Mouse (Mus musculus): ENCODE data around the gene Prdm12. TPM values are rescaled to one million over a fixed set of nuclear protein-coding genes. Genes with fewer than 3 reads are reported as not detected.

Prdm12 gene
- polyA plus RNA-seq, 1 experiment from 2014 or later, result not detected

GRCm38 (mm10) chr2:31639466-31639760 is 424 bp upstream of the Prdm12 start:
- Histone ChIP-seq H3K4me1 (ENCODE audit: control insufficient read depth, insufficient read depth, low read length) (peaks cover 20% of the 10 kb centered on the region), H3K4me2 (replicated peaks; ENCODE audit: low read depth, low read length) (no peak overlapping the region), H3K9me3 (ENCODE audit: control insufficient read depth, low read length) (no peaks in the 10 kb centered on the region), H3K27me3 (ENCODE audit: control insufficient read depth, insufficient read depth, low read length) (peaks cover 98% of the 10 kb centered on the region), H3K4me3 (ENCODE audit: low read length) (no peak overlapping the region; the same call in 1 of the 2 replicates), H3K9ac (ENCODE audit: low read depth, low read length) (no peak overlapping the region), H3K36me3 (ENCODE audit: control insufficient read depth, insufficient read depth, low read length) (no peaks in the 10 kb centered on the region), H3K27ac (ENCODE audit: low read depth, low read length) (no peak overlapping the region)
- no peak for ATAC-seq (ENCODE audit: low FRiP score, low TSS enrichment)
- 3% methylated on average over 12 of the region's 13 CpGs for WGBS

GRCm38 (mm10) chr2:31640609-31641507 is 1.0 kb downstream of the Prdm12 start:
- under 1% methylated on average over 48 of the region's 48 CpGs for WGBS
- no peak overlapping the region for H3K9ac ChIP-seq (ENCODE audit: low read depth, low read length)
- ATAC-seq (ENCODE audit: low FRiP score, low TSS enrichment), result no peak

GRCm38 (mm10) chr2:31641508-31641830 is 1.6 kb downstream of the Prdm12 start:
- no peak overlapping the region for H3K9ac ChIP-seq (ENCODE audit: low read depth, low read length)
- H3K9me3 ChIP-seq (ENCODE audit: control insufficient read depth, low read length), result no peaks in the 10 kb centered on the region
- no peak overlapping the region for H3K4me3 ChIP-seq (ENCODE audit: low read length)
- no peak for ATAC-seq (ENCODE audit: low FRiP score, low TSS enrichment)
- H3K4me2 ChIP-seq (replicated peaks; ENCODE audit: low read depth, low read length), result no peak overlapping the region
- H3K36me3 ChIP-seq (ENCODE audit: control insufficient read depth, insufficient read depth, low read length), result no peaks in the 10 kb centered on the region
- peaks cover 8% of the 10 kb centered on the region; the same call in 1 of the 2 replicates for H3K4me1 ChIP-seq (ENCODE audit: control insufficient read depth, insufficient read depth, low read length)
- WGBS, result under 1% methylated on average over 11 of the region's 11 CpGs
- peaks cover 95% of the 10 kb centered on the region for H3K27me3 ChIP-seq (ENCODE audit: control insufficient read depth, insufficient read depth, low read length)
- no peak overlapping the region for H3K27ac ChIP-seq (ENCODE audit: low read depth, low read length)

More at GRCm38 (mm10) chr2:31640609-31641507, 1.0 kb downstream of the Prdm12 start:
- Histone ChIP-seq H3K4me1 (ENCODE audit: control insufficient read depth, insufficient read depth, low read length) (peaks cover 14% of the 10 kb centered on the region; the same call in 1 of the 2 replicates), H3K4me3 (ENCODE audit: low read length) (no peak overlapping the region; the same call in 1 of the 2 replicates), H3K27me3 (ENCODE audit: control insufficient read depth, insufficient read depth, low read length) (peaks cover 95% of the 10 kb centered on the region), H3K9me3 (ENCODE audit: control insufficient read depth, low read length) (no peaks in the 10 kb centered on the region), H3K4me2 (replicated peaks; ENCODE audit: low read depth, low read length) (no peak overlapping the region), H3K27ac (ENCODE audit: low read depth, low read length) (no peak overlapping the region), H3K36me3 (ENCODE audit: control insufficient read depth, insufficient read depth, low read length) (no peaks in the 10 kb centered on the region)

GRCm38 (mm10) chr2:31641929-31642328 is 2.1 kb downstream of the Prdm12 start:
- 0 out of 2 replicates have a peak, but pooled peaks cover 4% of the 10 kb centered on the region for H3K4me1 ChIP-seq (ENCODE audit: control insufficient read depth, insufficient read depth, low read length)
- 2% methylated on average over 18 of the region's 18 CpGs for WGBS

GRCm38 (mm10) chr2:31653971-31654853 is 14.4 kb downstream of the Prdm12 start:
- no peaks in the 10 kb centered on the region for H3K9me3 ChIP-seq (ENCODE audit: control insufficient read depth, low read length)
- H3K27me3 ChIP-seq (ENCODE audit: control insufficient read depth, insufficient read depth, low read length), result peaks cover 73% of the 10 kb centered on the region
- H3K4me1 ChIP-seq (ENCODE audit: control insufficient read depth, insufficient read depth, low read length), result peaks cover 7% of the 10 kb centered on the region; the same call in 1 of the 2 replicates
- under 1% methylated on average over 107 of the region's 109 CpGs for WGBS
- peak overlapping the region; percentile 55 for H3K4me3 ChIP-seq (ENCODE audit: low read length)
- no peaks in the 10 kb centered on the region for H3K36me3 ChIP-seq (ENCODE audit: control insufficient read depth, insufficient read depth, low read length)
- H3K27ac ChIP-seq (ENCODE audit: low read depth, low read length), result no peak overlapping the region
- H3K4me2 ChIP-seq (replicated peaks; ENCODE audit: low read depth, low read length), result peak overlapping the region; percentile 99
- peak overlapping the region; percentile 44 for H3K9ac ChIP-seq (ENCODE audit: low read depth, low read length)
- peak; percentile 53; the same call in 1 of the 2 replicates for ATAC-seq (ENCODE audit: low FRiP score, low TSS enrichment)

More at GRCm38 (mm10) chr2:31641929-31642328, 2.1 kb downstream of the Prdm12 start:
- ATAC-seq (ENCODE audit: low FRiP score, low TSS enrichment), result no peak
- H3K27ac ChIP-seq (ENCODE audit: low read depth, low read length), result no peak overlapping the region
- no peak overlapping the region for H3K9ac ChIP-seq (ENCODE audit: low read depth, low read length)
- H3K9me3 ChIP-seq (ENCODE audit: control insufficient read depth, low read length), result no peaks in the 10 kb centered on the region
- no peaks in the 10 kb centered on the region for H3K36me3 ChIP-seq (ENCODE audit: control insufficient read depth, insufficient read depth, low read length)
- peaks cover 95% of the 10 kb centered on the region for H3K27me3 ChIP-seq (ENCODE audit: control insufficient read depth, insufficient read depth, low read length)
- no peak overlapping the region for H3K4me3 ChIP-seq (ENCODE audit: low read length)
- H3K4me2 ChIP-seq (replicated peaks; ENCODE audit: low read depth, low read length), result no peak overlapping the region

GRCm38 (mm10) chr2:31654854-31655559 is 15.2 kb downstream of the Prdm12 start:
- H3K9ac ChIP-seq (ENCODE audit: low read depth, low read length), result no peak overlapping the region
- no peak for ATAC-seq (ENCODE audit: low FRiP score, low TSS enrichment)
- H3K4me1 ChIP-seq (ENCODE audit: control insufficient read depth, insufficient read depth, low read length), result peaks cover 7% of the 10 kb centered on the region; the same call in 1 of the 2 replicates
- H3K27ac ChIP-seq (ENCODE audit: low read depth, low read length), result no peak overlapping the region
- peak overlapping the region; percentile 55 for H3K4me3 ChIP-seq (ENCODE audit: low read length)
- no peaks in the 10 kb centered on the region for H3K9me3 ChIP-seq (ENCODE audit: control insufficient read depth, low read length)
- H3K27me3 ChIP-seq (ENCODE audit: control insufficient read depth, insufficient read depth, low read length), result peaks cover 68% of the 10 kb centered on the region
- H3K36me3 ChIP-seq (ENCODE audit: control insufficient read depth, insufficient read depth, low read length), result no peaks in the 10 kb centered on the region
- WGBS, result 4% methylated on average over 22 of the region's 22 CpGs
- H3K4me2 ChIP-seq (replicated peaks; ENCODE audit: low read depth, low read length), result peak overlapping the region; percentile 99

GRCm38 (mm10) chr2:31656374-31656773 is 16.5 kb downstream of the Prdm12 start:
- H3K4me1 ChIP-seq (ENCODE audit: control insufficient read depth, insufficient read depth, low read length), result peaks cover 7% of the 10 kb centered on the region; the same call in 1 of the 2 replicates
- H3K27ac ChIP-seq (ENCODE audit: low read depth, low read length), result no peak overlapping the region
- peaks cover 57% of the 10 kb centered on the region for H3K27me3 ChIP-seq (ENCODE audit: control insufficient read depth, insufficient read depth, low read length)
- H3K9ac ChIP-seq (ENCODE audit: low read depth, low read length), result no peak overlapping the region
- no peak overlapping the region for H3K4me2 ChIP-seq (replicated peaks; ENCODE audit: low read depth, low read length)
- no peaks in the 10 kb centered on the region for H3K36me3 ChIP-seq (ENCODE audit: control insufficient read depth, insufficient read depth, low read length)
- WGBS, result 88% methylated on average over 7 of the region's 7 CpGs
- no peaks in the 10 kb centered on the region for H3K9me3 ChIP-seq (ENCODE audit: control insufficient read depth, low read length)
- no peak overlapping the region for H3K4me3 ChIP-seq (ENCODE audit: low read length)
- no peak for ATAC-seq (ENCODE audit: low FRiP score, low TSS enrichment)

GRCm38 (mm10) chr2:31662939-31663803 is 23.3 kb downstream of the Prdm12 start:
- H3K9me3 ChIP-seq (ENCODE audit: control insufficient read depth, low read length), result no peaks in the 10 kb centered on the region
- H3K36me3 ChIP-seq (ENCODE audit: control insufficient read depth, insufficient read depth, low read length), result no peaks in the 10 kb centered on the region
- no peak for ATAC-seq (ENCODE audit: low FRiP score, low TSS enrichment)
- H3K4me3 ChIP-seq (ENCODE audit: low read length), result no peak overlapping the region
- no peak overlapping the region for H3K27ac ChIP-seq (ENCODE audit: low read depth, low read length)
- no peaks in the 10 kb centered on the region for H3K4me1 ChIP-seq (ENCODE audit: control insufficient read depth, insufficient read depth, low read length)
- H3K9ac ChIP-seq (ENCODE audit: low read depth, low read length), result no peak overlapping the region
- 57% methylated on average over 8 of the region's 8 CpGs for WGBS
- H3K4me2 ChIP-seq (replicated peaks; ENCODE audit: low read depth, low read length), result no peak overlapping the region
- 0 out of 2 replicates have a peak, but pooled peaks cover under 1% of the 10 kb centered on the region for H3K27me3 ChIP-seq (ENCODE audit: control insufficient read depth, insufficient read depth, low read length)
